Mouse (Mus musculus): ENCODE results near the gene Steap3.

Steap3 gene

DNA sequence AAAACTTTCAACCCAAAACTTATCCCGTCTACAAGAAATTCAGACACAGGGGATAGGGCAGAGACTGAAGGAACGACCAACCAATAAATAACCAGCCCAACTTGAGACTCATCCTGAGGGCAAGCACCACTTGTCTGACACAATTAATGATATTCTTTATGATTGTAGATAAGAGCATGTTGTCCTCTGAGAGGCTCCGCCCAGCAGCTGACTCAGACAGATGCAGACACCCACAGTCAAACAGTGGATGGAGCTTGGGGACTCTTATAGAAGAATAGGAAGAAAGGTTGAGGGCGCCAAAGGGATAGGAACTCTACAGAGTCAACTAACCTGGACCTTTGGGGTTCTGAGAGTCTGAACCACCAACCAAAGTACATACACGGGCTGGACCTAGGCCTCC, 22.7 kb downstream of the Steap3 start:
- DNase-seq, result no peak

- peak; percentile 45 for DNase-seq
Measured at GRCm38 (mm10) chr1:120248156-120248555, 24.3 kb downstream of the Steap3 start.

GRCm38 (mm10) chr1:120247351-120247750, 25.2 kb downstream of the Steap3 start:
- DNase-seq, result no peak

GRCm38 (mm10) chr1:120246946-120247345, 25.6 kb downstream of the Steap3 start:
- no peak for DNase-seq

DNA sequence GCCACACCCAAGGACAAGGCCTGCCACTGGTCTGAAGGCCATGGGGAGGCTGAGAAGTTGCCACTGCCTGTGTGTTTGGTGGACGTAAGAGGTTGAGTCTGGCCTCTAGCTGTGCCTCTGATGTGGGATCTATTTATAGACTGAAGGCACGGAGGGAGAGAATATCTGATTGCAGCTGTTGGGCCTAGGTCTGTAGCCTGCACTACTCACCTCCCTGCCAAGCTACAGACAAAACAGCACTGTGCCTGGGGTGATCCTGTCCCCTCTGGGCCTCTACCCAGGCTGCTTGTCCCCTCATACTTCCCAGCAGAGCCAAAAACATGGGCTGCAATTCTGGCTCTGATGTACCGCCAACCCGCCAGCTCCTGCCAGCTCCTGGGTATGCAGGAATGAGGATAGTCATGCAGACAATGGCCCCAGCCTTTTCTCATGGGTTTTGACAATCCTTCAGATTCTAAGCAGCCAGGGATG, 26.8 kb downstream of the Steap3 start:
- DNase-seq, result no peak

DNA sequence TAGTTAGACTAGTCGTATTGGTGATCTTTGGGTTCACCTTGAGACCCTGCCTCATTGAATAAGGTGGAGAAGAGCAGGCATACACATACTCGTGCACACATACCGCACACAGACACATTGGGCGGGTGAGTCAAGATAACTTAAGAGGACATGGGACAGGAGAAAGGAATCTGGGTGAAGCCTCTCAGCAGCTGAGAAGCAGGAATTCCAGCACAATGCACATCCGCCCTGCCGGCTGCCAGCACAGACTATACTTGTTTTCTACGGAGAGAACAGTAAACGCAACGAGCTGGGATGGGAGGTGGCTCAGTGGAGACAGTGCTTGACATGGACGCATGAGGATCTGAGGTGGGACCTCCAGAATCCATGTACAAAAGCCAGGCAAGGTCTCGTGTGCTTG, 27.9 kb downstream of the Steap3 start:
- no peak for DNase-seq

GRCm38 (mm10) chr1:120243987-120244386, 28.5 kb downstream of the Steap3 start:
- DNase-seq, result no peak

DNA sequence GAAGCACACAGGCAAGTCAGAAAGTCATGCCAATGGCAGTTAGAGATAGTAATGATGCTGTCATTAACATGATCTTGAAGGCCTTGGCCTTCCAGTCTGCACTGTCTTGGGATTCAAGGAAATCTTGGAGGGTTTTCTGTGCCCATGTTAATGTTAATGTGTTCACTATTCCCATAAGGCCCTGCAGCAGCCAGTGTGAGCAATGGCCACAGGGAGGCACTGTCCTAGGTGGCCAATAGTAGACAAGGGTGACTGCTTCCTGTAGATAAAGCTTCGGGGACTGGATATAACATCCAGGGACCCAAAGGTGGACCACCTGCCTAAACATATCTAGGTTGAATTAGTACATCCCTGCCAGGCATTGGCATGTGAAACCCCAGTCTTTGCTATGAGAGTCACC, 35.4 kb downstream of the Steap3 start:
- no peak for DNase-seq

DNA sequence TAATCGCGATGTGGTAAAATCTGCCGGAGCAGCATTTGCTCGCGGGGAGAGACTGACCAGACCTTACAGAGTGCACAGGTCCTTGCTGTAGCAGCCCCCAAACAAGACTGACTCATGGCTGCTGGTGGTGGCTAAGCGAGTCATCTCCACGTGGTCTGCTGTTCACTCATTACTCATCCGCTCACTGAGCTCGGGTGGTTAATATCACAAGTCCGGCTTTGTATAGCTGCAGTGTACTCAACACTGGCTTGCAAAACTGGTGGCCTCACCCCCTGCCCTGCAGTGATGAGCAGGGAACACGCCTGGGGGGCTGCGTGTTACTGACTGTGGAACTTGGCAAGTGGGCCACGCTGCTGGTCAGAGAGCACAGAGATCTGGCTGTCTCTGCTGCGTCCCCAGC, 36.1 kb downstream of the Steap3 start:
- DNase-seq, result no peak

DNA sequence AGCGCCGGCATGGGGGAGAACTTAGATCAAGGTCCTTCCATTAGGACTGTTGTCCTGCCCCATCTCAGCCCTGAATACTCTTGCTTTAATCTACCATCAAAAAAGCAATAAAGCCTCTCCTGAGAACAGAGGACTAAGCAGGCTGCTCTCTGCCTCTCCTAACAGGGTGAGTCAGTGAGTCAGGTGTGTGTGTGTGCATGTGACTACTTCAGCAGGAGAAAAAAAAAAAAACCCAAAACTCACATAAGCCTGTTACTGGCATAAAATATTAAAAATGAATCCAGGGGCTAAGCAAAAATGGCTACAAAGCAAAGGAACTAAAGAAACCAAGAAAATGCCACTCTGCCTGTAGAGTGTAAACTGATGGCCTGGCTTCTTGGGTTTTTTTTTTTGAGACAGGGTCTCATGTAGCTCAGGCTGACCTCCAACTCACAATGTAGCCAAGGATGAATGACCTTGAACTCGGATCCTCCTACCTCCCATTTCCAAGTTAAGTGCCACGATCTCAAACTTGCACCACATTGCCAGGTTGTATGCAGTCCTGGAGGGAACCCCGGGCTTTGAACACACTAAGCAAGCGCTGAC, 36.8 kb downstream of the Steap3 start:
- no peak for DNase-seq

DNA sequence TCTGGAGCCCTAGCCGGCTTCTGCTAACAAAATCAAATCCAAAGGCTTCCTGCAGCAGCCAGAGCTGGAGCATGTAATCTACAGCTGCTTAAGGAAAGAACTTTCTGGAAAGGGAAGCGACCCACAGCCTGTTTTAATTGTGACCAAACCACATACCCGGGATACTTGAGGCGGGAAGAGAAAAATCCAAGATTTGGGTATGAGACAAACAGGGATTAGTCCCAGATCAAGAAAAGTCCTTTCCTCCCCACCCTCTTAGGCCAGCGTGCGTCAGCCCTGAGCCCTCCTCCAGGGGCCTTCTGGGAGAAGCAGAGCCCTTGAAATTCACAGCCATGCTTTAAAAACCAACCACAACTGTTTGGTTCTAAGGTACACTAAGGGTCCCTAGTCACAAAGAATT, 40.3 kb downstream of the Steap3 start:
- no peak for DNase-seq

GRCm38 (mm10) chr1:120231334-120231733, 41.2 kb downstream of the Steap3 start:
- peak; percentile 61 for DNase-seq

DNA sequence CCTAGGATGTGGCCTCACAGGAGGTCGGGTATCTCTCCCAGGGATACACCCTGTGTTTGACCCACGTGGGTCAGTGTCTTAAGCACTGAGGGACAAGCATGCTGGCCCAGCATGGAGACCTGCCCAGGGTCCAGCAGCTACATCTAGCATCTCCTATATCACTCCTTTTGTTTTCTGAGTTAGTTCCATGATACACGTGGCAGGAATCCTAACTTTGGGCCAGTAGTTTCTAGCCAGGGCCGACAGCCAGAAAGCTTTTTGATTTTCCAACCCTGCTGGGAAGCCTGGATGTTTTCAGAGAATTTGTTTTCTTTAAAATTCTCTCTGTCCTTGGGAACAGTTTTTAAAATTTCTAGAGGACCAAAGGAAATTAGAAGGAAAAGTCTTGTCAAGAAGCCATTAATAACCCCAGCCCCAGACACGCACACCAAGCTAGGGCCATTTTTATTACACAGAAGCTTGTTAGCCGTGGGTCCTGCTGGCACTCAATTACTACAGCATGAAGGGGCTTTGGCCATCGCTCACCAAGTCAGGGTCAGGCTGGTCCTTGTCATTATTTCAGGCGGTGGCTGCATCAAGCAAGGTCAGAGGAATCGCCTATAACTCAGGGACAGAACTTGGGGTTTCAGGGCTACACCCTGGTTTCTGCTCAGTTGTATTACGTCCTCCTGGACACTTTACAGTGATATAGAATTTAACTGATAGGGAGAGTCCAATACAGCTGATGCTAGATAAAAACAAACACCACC, 42.6 kb downstream of the Steap3 start:
- peak; percentile 19 for DNase-seq

DNA sequence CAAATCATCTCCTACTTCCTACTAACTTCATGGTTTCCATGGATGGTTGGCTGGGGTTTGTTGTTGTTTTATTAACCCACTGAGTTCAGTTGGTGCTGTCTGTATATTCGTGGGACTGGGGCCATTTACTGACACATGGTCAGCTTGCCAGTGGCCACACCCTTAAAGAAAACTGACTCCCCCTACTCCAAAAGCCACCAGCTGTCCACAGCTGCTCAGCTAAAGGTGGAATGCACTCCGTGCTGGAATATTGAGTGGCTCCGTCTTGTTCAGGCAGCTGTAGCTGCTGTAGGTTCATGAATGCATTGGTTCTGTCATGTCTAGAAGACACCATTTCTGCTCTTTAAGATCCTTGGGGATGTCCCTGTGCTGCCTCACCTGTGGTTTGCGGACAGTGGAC, 48.9 kb downstream of the Steap3 start:
- DNase-seq, result peak; percentile 22

DNA sequence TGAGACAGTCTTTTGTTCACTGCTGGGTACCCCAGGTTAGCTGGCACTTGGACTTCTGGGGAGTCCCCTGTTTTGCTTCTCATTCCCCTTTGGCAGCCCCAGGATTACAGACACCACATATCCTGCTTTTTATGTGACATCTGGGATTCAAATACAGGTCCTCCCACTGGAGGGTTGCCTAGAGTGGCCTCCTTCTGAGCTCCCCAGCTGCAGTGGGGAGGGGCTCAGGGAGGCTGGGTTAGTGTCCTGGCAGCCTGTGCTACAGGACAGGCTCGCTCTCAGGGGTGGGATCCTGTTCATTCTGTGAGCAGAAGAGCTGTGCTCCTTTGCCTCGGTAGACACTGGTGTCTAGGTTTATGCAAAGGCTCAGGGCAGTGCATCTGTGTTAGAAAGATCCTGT, 51.2 kb downstream of the Steap3 start:
- DNase-seq, result no peak

DNA sequence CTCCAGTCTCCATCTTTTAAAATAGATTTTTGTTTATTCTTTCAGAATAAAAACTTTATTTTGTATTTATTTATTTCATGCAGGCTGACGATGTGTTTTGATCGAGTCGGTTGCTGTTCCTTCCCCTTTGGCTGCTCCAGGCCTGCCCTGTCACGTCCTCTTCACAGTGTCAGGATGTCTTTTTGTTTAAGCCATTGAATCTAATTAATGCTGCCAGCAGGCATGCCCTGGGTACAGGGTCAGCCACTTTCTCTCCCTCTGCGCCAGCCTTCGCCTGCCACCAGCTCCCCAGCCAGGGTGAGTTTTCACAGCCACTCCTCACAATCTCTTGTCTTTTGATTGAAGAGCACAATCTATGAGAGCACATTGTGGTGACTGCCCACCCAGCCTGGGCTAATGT, 51.7 kb downstream of the Steap3 start:
- DNase-seq, result no peak

- DNase-seq, result no peak
Measured at GRCm38 (mm10) chr1:120208502-120209230, 63.8 kb downstream of the Steap3 start.

- DNase-seq, result no peak
Measured at GRCm38 (mm10) chr1:120207568-120207967, 64.9 kb downstream of the Steap3 start.

GRCm38 (mm10) chr1:120204834-120205233, 67.7 kb downstream of the Steap3 start:
- no peak for DNase-seq

GRCm38 (mm10) chr1:120203836-120204235, 68.7 kb downstream of the Steap3 start:
- DNase-seq, result no peak

DNA sequence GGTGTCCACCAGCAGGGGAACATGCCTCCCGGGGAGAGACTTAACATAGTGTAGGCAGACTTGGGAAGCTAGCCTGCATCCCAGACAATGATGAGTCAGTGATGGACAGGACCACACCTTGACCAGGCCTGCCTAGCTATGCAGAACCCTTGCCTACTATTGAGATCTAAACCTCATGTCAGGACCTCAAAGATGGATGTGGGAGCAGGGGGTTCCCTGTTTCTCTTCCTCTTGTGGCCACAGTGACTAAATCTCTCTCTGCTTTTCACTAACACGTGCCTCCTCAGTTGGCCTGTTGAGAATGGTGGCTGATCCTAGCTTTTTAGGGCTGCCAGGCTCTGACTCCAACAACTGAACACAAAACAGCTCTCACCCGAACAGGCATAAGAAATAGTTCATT, 70.0 kb downstream of the Steap3 start:
- DNase-seq, result no peak

DNA sequence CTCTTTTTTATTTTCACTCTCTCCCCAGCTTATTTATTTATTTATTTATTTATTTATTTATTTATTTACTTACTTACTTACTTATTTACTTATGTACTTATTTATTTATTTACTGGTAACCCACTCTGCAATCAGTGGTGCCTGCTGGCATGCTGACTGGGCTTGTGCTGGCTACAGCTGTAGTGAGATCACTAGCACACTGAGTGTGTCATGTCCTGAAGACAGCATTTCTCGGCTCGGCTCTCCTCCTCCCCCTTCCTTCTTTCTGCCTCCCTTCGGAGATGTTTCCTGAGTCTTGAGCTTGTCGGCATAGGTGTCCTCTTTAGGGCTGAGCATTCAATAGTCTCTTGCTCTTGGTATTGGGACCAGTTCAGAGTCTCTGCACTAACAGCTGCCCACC, 73.6 kb downstream of the Steap3 start:
- DNase-seq, result no peak

DNA sequence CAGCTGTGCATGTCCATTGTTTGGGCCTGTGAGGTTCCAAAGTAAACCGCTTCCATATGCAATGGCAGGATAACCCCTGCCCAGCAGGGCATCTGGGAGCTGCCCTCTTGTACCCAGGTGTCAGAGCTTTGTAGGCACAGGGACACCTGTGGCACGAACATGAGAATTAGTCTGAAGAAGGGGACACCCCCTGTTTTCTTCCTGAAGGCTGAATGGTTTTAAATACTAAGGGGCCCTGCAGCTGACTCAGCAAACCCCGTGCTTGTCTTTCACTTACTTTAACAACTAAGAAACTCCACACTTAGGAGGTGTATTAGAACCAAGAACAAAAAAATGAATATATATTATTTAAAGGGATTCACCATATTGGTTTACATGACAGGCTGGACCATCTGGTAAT, 74.4 kb downstream of the Steap3 start:
- no peak for DNase-seq

GRCm38 (mm10) chr1:120197189-120197588, 75.3 kb downstream of the Steap3 start:
- peak; percentile 83 for DNase-seq

Data from kidney, postnatal 10 days (tissue).